Mouse (Mus musculus): ENCODE data around the gene Map4. TPM values are rescaled to one million over a fixed set of nuclear protein-coding genes. Genes with fewer than 3 reads are reported as not detected.

The Map4 gene
- polyA plus RNA-seq, 1 experiment from 2014 or later = 7.7 TPM

DNA sequence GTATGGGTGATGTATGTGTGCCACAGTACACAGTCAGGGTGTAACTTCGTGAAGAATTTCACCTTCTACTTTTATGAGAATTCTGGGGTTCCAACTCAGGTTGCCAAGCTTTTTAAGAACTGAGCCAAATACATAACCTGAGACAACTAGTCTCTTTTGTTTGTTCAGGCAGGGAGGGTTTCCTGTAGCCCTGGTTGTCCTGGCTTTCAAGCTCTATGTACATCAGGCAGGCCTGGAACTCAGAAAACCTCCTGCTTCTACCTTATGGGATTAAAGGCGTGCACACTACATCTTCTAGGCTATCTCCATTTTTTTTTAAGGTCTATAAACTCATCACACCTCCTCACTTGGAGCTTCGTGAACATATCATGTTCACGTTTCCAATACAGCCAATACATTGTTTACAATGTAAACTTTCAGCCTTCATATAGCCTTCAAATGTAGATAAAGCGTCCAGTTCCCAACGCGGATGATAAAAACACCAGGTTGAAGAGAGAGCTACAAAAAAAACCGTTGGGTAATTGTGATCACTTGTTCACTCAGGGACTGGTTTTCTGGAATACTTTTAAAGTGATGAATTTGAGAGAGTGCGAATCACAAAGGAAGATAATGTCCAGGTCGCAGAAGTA is 199.8 kb downstream of the Map4 start:
- TF ChIP-seq CTCF (IDR thresholded peaks at IDR 0.05; ENCODE audit: low read depth) = no peak
- H3K27me3 ChIP-seq (ENCODE audit: insufficient read depth, low read length) = no peaks in the 10 kb centered on the region
- DNase-seq (no peak), ATAC-seq (no peak)
- peak overlapping the region; percentile 87 for H3K4me3 ChIP-seq (ENCODE audit: low read depth, low read length)
- H3K9ac ChIP-seq (replicated peaks) = peak overlapping the region; percentile 84
- no peaks in the 10 kb centered on the region; the same call in 1 of the 2 replicates for H3K36me3 ChIP-seq (replicated peaks; ENCODE audit: insufficient read depth, low read length)
- H3K4me2 ChIP-seq (ENCODE audit: low read depth, low read length) = peak overlapping the region; percentile 99
- peak overlapping the region; percentile 95 for H3K27ac ChIP-seq (ENCODE audit: low read depth)
- 12% methylated on average over 10 of the region's 10 CpGs for WGBS (ENCODE audit: insufficient replicate concordance)
- H3K4me1 ChIP-seq (ENCODE audit: insufficient read depth) = peaks cover 19% of the 10 kb centered on the region
- H3K9me3 ChIP-seq (ENCODE audit: low read length) = no peaks in the 10 kb centered on the region

- under 1% methylated on average over 53 of the region's 64 CpGs for WGBS (ENCODE audit: insufficient replicate concordance)
- peaks cover 19% of the 10 kb centered on the region for H3K4me1 ChIP-seq (ENCODE audit: insufficient read depth)
- peak overlapping the region; percentile 84 for H3K9ac ChIP-seq (replicated peaks)
- peak overlapping the region; percentile 95 for H3K27ac ChIP-seq (ENCODE audit: low read depth)
- H3K9me3 ChIP-seq (ENCODE audit: low read length) = no peaks in the 10 kb centered on the region
- ATAC-seq (peak; percentile 96), DNase-seq (peak; percentile 100)
- no peaks in the 10 kb centered on the region for H3K27me3 ChIP-seq (ENCODE audit: insufficient read depth, low read length)
- H3K4me3 ChIP-seq (ENCODE audit: low read depth, low read length) = peak overlapping the region; percentile 87
- H3K36me3 ChIP-seq (replicated peaks; ENCODE audit: insufficient read depth, low read length) = peaks cover 6% of the 10 kb centered on the region
- peak overlapping the region; percentile 99 for H3K4me2 ChIP-seq (ENCODE audit: low read depth, low read length)
- TF ChIP-seq CTCF (IDR thresholded peaks at IDR 0.05; ENCODE audit: low read depth) (no peak), EP300 (IDR thresholded peaks at IDR 0.05; ENCODE audit: low read depth) (no peak)
These were observed 200.4 kb downstream of the Map4 start for GRCm38 (mm10) chr9:110131525-110132197.

GRCm38 (mm10) chr9:110132201-110132605 is 200.9 kb downstream of the Map4 start:
- H3K9me3 ChIP-seq (ENCODE audit: low read length) = no peaks in the 10 kb centered on the region
- no peaks in the 10 kb centered on the region for H3K27me3 ChIP-seq (ENCODE audit: insufficient read depth, low read length)
- TF ChIP-seq EP300 (IDR thresholded peaks at IDR 0.05; ENCODE audit: low read depth) (no peak), CTCF (IDR thresholded peaks at IDR 0.05; ENCODE audit: low read depth) (no peak)
- peaks cover 19% of the 10 kb centered on the region for H3K4me1 ChIP-seq (ENCODE audit: insufficient read depth)
- peak overlapping the region; percentile 84 for H3K9ac ChIP-seq (replicated peaks)
- peak overlapping the region; percentile 87 for H3K4me3 ChIP-seq (ENCODE audit: low read depth, low read length)
- under 1% methylated on average over 33 of the region's 38 CpGs for WGBS (ENCODE audit: insufficient replicate concordance)
- DNase-seq = peak; percentile 72
- H3K4me2 ChIP-seq (ENCODE audit: low read depth, low read length) = peak overlapping the region; percentile 99
- peaks cover 8% of the 10 kb centered on the region for H3K36me3 ChIP-seq (replicated peaks; ENCODE audit: insufficient read depth, low read length)
- ATAC-seq = peak; percentile 55
- peak overlapping the region; percentile 95 for H3K27ac ChIP-seq (ENCODE audit: low read depth)

DNA sequence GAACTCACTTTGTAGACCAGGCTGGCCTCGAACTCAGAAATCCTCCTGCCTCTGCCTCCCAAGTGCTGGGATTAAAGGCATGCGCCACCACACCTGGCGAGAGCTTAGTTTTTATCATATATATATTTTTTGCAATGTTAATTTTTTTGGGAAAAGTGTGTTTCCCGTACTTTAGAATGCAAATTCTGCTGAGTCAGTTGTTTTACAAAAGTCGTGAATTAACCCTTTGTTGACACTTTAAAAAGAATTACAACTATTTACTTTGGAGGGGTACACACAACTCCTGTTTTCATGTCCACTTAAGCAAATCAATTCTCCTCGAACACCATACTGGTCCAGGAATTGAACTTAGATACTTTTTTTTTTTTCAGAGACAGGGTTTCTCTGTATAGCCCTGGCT is 201.7 kb downstream of the Map4 start:
- 33% methylated on average over 6 of the region's 6 CpGs for WGBS (ENCODE audit: insufficient replicate concordance)
- ATAC-seq = no peak
- DNase-seq = no peak
- H3K27ac ChIP-seq (ENCODE audit: low read depth) = no peak overlapping the region
- peaks cover 8% of the 10 kb centered on the region for H3K36me3 ChIP-seq (replicated peaks; ENCODE audit: insufficient read depth, low read length)
- peaks cover 19% of the 10 kb centered on the region for H3K4me1 ChIP-seq (ENCODE audit: insufficient read depth)
- H3K27me3 ChIP-seq (ENCODE audit: insufficient read depth, low read length) = no peaks in the 10 kb centered on the region
- peak overlapping the region; percentile 84; the same call in 1 of the 2 replicates for H3K9ac ChIP-seq (replicated peaks)
- H3K4me3 ChIP-seq (ENCODE audit: low read depth, low read length) = peak overlapping the region; percentile 87
- H3K9me3 ChIP-seq (ENCODE audit: low read length) = no peaks in the 10 kb centered on the region
- TF ChIP-seq CTCF (IDR thresholded peaks at IDR 0.05; ENCODE audit: low read depth) = no peak
- TF ChIP-seq EP300 (IDR thresholded peaks at IDR 0.05; ENCODE audit: low read depth) = no peak
- peak overlapping the region; percentile 99 for H3K4me2 ChIP-seq (ENCODE audit: low read depth, low read length)

Small RNA genes within 50 kb of the gene (microRNA-seq; reads per million reads assigned to microRNA genes)
- 2.4 reads per million for gene Mir7089

Other genes with a start within 250 kb of the Map4 start
- not detected in 2 replicates for gene Fbxw18, start 228.8 kb upstream of the Map4 start, polyA plus RNA-seq (2015; fragmentation: Nextera tagmentation; extraction: Ambion mirVana)
- not detected in 2 replicates for gene Fbxw26, start 185.4 kb upstream of the Map4 start, polyA plus RNA-seq (2015; fragmentation: Nextera tagmentation; extraction: Ambion mirVana)
- gene Fbxw27, start 140.8 kb upstream of the Map4 start, polyA plus RNA-seq (2015; fragmentation: Nextera tagmentation; extraction: Ambion mirVana) = not detected in 2 replicates
- not detected in 2 replicates for gene Spink8, start 119.2 kb upstream of the Map4 start, polyA plus RNA-seq (2015; fragmentation: Nextera tagmentation; extraction: Ambion mirVana)
- 30.6 and 30.7 TPM in 2 replicates for gene Nme6, start 98.7 kb upstream of the Map4 start, polyA plus RNA-seq (2015; fragmentation: Nextera tagmentation; extraction: Ambion mirVana)
- 659 and 684 TPM in 2 replicates for gene Camp, start 81.8 kb upstream of the Map4 start, polyA plus RNA-seq (2015; fragmentation: Nextera tagmentation; extraction: Ambion mirVana)
- 7.5 and 7.8 TPM in 2 replicates for gene Cdc25a, start 55.9 kb upstream of the Map4 start, polyA plus RNA-seq (2015; fragmentation: Nextera tagmentation; extraction: Ambion mirVana)
- 13.5 and 18.5 TPM in 2 replicates for gene Smarcc1, start 186.2 kb downstream of the Map4 start, polyA plus RNA-seq (2015; fragmentation: Nextera tagmentation; extraction: Ambion mirVana)
- gene Dhx30, start 186.4 kb downstream of the Map4 start, polyA plus RNA-seq (2015; fragmentation: Nextera tagmentation; extraction: Ambion mirVana) = 19.0 and 24.8 TPM in 2 replicates

Data from liver, postnatal 0 days (tissue).